Mouse (Mus musculus) fat pad, adult 2 months (tissue): ENCODE results near the gene Speg.

Experiments used
- DNase-seq: peaks from one replicate; pipeline ENCODE4 v3.0.0-alpha.2; 2011; ENCODE audit warnings: low read depth, low spot score; ENCODE audit errors: extremely low read depth

Gene Speg

DNA sequence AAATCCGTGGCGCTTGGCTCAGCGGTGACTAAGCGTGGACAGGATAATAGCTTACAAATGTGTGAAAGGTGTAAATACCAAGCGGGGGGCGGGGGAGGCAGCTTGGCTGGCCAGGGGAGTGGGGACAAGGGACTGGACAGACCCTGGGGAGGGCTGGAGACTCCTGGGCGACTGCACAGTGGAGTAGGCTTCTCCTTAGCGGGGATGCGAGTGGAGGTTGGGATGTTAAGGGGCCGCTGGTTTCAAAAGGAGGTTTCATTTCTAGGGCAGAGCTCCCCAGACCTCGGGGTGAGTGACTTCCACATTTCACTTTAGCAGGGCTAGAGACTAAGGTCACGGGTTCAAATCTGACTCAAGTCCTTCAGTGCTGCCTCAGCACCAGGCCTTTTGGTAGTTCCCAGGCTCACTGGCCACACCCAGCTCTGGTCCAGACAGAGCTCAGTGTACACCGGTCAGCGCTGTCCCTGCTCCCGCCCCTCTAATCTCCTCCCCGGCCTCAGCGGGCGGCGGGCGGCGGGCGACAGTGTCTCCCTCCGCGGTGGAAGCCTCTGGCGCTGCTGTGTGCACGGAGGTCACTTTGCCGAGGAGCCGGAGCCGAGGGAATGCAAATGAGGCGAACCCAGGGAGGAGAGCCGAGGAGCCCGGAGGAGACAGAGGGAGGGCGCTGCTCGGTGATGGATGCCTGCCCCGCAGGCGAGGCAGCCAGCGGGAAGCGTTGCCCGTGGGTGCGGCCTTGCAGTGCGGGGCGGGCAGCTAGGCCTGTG is 83.1 kb downstream of the Speg start:
- no peak for DNase-seq

DNA sequence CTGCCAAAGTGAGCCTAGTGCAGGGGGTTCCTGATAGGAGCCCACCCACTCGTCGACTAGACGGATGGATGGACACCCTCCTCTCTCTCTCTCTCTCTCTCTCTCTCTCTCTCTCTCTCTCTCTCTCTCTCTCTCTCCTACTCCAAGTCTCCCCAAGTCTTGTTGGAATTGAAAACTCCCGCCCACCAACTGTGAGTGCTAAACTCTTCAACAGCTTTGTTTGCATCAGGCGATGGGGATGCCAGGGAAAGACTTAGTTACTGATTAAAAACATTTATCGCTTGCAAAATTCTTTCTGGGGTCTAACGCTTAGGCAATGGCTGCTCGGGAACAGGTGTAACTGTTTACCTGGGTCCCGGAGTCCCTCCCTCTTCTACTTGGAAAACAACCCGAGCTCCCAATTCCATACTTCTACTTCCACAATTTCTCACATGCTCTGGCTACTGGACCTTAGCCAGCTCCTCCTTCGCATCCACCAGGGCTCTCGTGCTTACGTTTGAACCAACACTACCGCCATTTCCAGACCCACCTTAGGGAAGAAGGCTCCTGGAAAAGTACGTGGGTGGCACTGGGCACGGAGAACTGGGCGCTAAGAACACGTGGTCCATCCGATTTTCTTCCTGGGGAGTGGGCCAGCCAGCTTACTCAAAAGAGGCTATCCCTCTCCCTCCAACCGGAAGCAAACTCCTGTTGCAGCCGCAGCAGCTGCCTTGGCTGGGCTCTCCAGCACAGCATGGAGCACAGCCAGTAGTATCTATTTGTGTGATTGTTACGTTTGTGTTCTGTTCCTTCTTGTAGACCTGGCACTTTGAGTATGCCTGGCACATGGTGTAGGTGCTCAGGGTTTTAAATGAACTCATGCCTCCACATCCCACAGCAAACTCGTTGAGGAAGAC is 83.9 kb downstream of the Speg start:
- DNase-seq = no peak

DNA sequence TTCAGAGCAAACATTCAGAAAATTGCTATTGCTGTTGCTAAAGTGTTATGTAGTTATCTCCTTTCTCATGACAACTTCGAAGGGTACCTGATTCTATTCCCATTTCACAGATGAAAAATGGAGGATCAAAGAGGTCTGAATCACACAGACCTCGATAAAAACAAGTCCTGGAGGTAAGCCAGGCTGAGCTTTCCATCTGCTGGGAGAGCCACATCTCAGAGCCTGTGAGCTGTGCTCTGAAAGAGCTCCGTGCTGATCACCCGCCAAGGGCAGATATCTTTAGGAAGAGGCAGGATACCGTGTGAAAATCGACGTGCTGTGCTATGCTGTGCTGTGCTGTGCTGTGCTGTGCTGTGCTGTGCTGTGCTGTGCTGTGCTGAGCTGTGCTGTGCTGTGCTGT is 85.2 kb downstream of the Speg start:
- no peak for DNase-seq

- no peak for DNase-seq
These were observed 87.5 kb downstream of the Speg start for GRCm38 (mm10) chr1:75462636-75463035.

DNA sequence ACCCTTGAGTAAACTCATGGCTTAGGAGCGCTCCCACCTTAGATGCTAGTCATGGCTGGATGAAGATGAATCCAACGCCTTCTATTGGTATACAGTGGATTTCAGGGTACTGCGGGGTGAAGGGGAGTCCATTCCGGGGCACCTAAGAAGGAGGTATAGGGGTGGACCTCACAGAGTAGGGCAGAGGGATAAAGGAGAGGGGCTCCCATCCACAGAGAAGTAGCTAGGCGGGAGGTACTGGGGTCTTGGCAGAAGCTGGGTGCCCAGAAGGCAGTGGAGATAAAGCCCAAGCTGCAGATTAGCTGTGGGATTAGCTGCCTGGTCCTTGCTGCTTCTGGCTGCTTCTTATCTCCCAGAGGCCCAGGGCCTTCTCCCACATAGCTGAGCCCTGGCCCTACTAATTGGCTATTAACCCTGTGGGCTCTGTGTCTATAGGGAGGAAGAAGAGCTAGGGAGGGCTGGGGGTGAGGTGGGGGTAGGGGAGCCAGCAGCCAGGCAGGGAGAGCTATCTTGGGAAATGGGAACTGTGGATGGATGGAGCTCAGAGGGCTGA is 88.6 kb downstream of the Speg start:
- DNase-seq = no peak

DNA sequence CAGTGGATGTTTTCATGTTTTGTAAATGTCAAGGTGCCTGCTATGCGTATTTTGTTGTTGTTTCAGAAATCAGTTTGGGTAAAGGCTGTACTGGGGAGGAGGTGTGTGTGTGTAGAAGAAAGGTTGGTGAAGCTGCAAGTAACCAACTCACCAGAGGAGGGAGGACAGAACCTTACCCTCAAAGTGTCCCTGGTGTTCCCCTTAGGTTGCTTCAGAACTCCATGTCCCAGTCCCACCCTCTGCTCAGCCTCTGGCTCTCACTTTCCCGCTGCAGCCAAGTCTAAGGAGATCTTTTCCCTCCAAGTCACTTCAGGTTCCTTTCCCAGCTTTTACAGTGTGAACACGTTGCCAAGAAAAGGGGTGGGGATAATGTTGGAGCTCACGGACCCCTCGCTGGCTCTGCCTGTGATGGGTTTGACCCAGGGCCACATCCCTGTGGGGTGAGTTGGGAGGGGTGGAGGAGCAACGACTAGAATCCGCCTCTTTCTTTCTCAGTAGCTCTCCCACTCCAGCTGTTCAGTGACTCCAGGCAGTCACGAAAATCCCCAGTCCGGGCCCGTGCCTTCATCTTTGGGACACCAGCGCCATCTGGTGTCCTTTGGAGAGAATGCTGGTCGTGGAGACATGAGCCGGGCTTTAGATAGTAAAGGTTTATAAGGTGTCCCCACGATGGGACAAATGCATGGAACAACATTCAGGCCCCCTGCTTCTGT is 92.3 kb downstream of the Speg start:
- no peak for DNase-seq

GRCm38 (mm10) chr1:75469287-75469825 is 94.3 kb downstream of the Speg start:
- no peak for DNase-seq

GRCm38 (mm10) chr1:75476441-75476840 is 101.3 kb downstream of the Speg start:
- no peak for DNase-seq

DNA sequence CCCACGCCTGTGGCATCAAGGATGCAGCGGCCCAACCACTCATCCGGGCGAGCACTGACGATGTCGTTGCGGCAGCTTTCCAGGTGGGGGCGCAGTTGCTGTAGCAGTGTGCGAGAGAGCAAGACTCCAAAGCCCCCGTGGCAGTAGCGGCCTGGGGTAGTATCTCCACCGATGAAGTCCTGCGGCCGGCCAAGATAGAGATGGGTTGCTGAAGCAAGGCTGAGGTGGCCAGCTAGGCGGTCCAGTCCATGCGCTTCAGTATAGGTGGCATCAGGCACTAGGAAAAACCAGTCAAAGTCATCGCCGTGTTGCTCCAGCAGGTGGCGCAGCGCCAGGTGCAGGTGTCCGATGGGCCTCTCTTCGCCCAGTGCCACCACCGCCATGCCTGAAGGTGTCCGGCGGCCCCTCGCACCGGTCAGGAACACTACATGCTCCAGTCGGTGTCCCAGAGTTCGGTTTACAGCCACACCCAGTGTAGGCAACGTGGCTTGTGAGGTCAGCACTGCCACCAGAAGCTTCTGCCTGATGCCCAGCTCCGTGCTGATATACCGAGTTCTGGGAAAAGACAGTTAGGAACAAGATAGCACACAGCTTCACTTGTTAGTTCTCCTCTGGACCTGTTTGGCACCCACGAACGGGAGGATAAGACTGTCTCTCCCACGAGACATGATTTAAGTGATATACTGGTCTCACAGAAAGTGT is 102.3 kb downstream of the Speg start:
- no peak for DNase-seq

GRCm38 (mm10) chr1:75477966-75478290 is 102.8 kb downstream of the Speg start:
- DNase-seq = no peak

- DNase-seq = no peak
These were observed 103.4 kb downstream of the Speg start for GRCm38 (mm10) chr1:75478497-75478896.

GRCm38 (mm10) chr1:75478916-75479634 is 104.0 kb downstream of the Speg start, which contains the start of the genes Chpf and Tmem198:
Gene Chpf, minus strand, starts transcription at chr1:75479307.
Gene Tmem198, plus strand, starts transcription at chr1:75479532.
- no peak for DNase-seq

GRCm38 (mm10) chr1:75479635-75479989 is 104.5 kb downstream of the Speg start:
- DNase-seq = no peak

GRCm38 (mm10) chr1:75480036-75480435 is 104.9 kb downstream of the Speg start:
- DNase-seq = no peak

DNA sequence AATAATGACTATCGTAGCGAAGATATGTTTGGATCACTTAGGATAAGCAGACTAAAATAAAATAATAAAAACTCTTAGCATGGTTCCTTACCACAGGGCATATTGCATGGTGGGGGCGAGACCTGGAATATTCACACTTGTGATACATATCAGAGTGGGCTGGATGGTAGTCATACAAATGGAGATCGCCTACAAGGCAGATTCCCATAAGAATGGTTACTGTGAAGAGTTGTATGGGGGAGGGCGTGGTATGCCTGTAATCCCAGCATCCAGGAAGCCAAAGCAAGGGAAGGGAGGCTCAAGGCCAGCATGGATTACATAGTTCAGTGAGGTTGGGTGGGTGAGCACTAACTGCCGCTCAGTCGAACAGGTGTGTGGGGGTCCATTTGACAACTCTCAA is 105.6 kb downstream of the Speg start:
- DNase-seq = no peak
